8 mouse cellular contexts compared by ENCODE assay signal in the genomic region with DNA sequence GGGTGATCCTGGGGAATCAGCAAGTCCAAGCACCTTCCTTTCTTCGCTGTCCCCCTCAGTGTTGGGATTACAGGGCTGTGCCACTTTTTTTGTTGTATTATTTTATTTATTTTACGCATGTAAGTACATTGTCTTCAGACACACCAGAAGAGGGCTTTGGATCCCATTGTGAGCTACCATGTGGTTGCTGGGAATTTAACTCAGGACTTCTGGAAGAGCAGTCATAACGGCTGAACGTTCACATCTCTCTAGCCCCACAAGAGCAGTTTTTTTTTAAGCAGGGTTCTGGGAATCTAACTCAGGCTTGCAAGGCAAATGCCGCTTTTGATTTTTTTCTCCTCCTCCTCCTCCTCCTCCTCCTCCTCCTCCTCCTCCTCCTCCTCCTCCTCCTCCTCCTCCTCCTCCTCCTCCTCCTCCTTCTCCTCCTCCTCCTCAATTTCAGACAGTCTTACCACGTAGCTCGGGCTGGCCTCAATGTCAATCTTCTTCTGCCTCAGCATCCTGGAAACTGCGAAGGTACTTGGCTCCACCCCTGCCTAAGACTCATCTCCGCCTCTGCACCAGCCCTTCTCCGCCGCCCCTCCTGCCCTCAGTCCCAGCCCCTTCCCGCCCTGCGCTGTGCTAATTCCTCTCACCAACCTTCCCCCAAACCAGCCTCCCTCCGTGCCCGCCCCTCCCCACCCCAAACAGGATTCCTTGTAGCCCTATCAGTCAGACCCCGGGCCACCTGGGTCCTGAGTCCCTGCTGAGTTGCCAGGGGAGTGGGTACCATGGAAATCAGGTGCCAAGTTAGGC. TPM values are rescaled to one million over a fixed set of nuclear protein-coding genes. Genes with fewer than 3 reads are reported as not detected.
DNase-seq lines count a peak whose midpoint lies in the region; ATAC-seq and TF ChIP-seq lines count a peak whose summit lies in the region.

No protein-coding gene starts in this region.

- ATAC-seq in hematopoietic stem cell, adult 5-6 weeks (replicated peaks in 1 of 2; ENCODE audit: insufficient read depth in 1 of 2, low FRiP score in 2 of 2, low TSS enrichment in 1 of 2, low read depth in 1 of 2, poor library complexity in 2 of 2, severe bottlenecking in 2 of 2): peak; percentile 56 to 63; a peak in 3 of 4 replicates
- peak; percentile 43; the same call in 1 of the 2 replicates for ATAC-seq in megakaryocyte, adult 5-6 weeks (ENCODE audit: poor library complexity, severe bottlenecking)

- no peak for TF ChIP-seq POLR2A in brain, embryonic 14.5 days (IDR thresholded peaks at IDR 0.05; ENCODE audit: borderline replicate concordance, extremely low read depth, insufficient read depth, insufficient read length, poor library complexity, severe bottlenecking)

- H3K4me3 ChIP-seq in layer of hippocampus, adult 2 months: peak overlapping the region; percentile 52

- DNase-seq in layer of hippocampus, adult 2 months (ENCODE audit: low spot score in 2 of 2): no peak
- no peak for DNase-seq in layer of hippocampus, adult 18-20 months (ENCODE audit: low spot score in 2 of 2)
- peak; percentile 63 for DNase-seq in brain, embryonic 14.5 days (ENCODE audit: low read depth)
- peak; percentile 71 for DNase-seq in thymus, postnatal 25 days
- DNase-seq in left cerebral cortex, postnatal 25 days (ENCODE audit: low spot score in 2 of 2): no peak
- DNase-seq in kidney, postnatal 10 days: no peak

- intact Hi-C loops in left cerebral cortex, postnatal 25 days (cut with DNase I): no loop called here

- no peak for TF ChIP-seq CTCF in layer of hippocampus, adult 2 months (conservative IDR thresholded peaks at IDR 0.05)
- TF ChIP-seq CTCF in brain, embryonic 14.5 days (IDR thresholded peaks at IDR 0.05; ENCODE audit: borderline replicate concordance, extremely low read depth, insufficient read depth, insufficient read length): no peak

- peak overlapping the region; percentile 83; the same call in 1 of the 2 replicates for H3K27ac ChIP-seq in layer of hippocampus, adult 2 months

RNA-seq across cellular contexts. Expression of gene Fcho1, which starts 3.5 kb away (rescaled TPM):
- total RNA-seq in layer of hippocampus, adult 2 months (2021): 100 to 1,000 TPM; 101 to 112 TPM
- 10 to 100 TPM; 94.9 to 99.9 TPM for total RNA-seq in layer of hippocampus, adult 18-20 months (2021)
- 146 and 203 TPM in 2 replicates for polyA plus RNA-seq in brain, embryonic 14.5 days (2012; rRNA removed)
- total RNA-seq in hematopoietic stem cell, adult 5-6 weeks (2017): 90.7 and 99.4 TPM in 2 replicates
- total RNA-seq in megakaryocyte, adult 5-6 weeks (2015): 28.4 and 30.9 TPM in 2 replicates
- total RNA-seq in megakaryocyte, adult 5-6 weeks (2017): 39.6 and 41.2 TPM in 2 replicates
- total RNA-seq in left cerebral cortex, postnatal 25 days (2021): 100 to 1,000 TPM; 177 to 183 TPM

RNA-seq across cellular contexts. Expression of gene B3gnt3, which starts 27.4 kb away (rescaled TPM):
- total RNA-seq in layer of hippocampus, adult 2 months (2021): under 1 TPM; 0.72 to 0.81 TPM
- total RNA-seq in layer of hippocampus, adult 18-20 months (2021): under 1 TPM; 0.33 to 0.59 TPM
- 0.45 and 0.46 TPM in 2 replicates for polyA plus RNA-seq in brain, embryonic 14.5 days (2012; rRNA removed)
- total RNA-seq in hematopoietic stem cell, adult 5-6 weeks (2017): 1.3 TPM in 2 replicates
- 0.36 and 0.89 TPM in 2 replicates for total RNA-seq in megakaryocyte, adult 5-6 weeks (2015)
- total RNA-seq in megakaryocyte, adult 5-6 weeks (2017): 0.18 TPM in 1 of 2 replicates, not detected in the other
- total RNA-seq in left cerebral cortex, postnatal 25 days (2021): under 1 TPM; 0.34 to 0.53 TPM

RNA-seq across cellular contexts. Expression of gene Insl3, which starts 40.0 kb away (rescaled TPM):
- 1 to 10 TPM in 1 of 2 experiments, not detected in 1; 2.1 TPM for total RNA-seq in layer of hippocampus, adult 2 months (2021)
- total RNA-seq in layer of hippocampus, adult 18-20 months (2021): 1 to 10 TPM; 1.7 to 1.8 TPM
- 0.60 and 1.1 TPM in 2 replicates for polyA plus RNA-seq in brain, embryonic 14.5 days (2012; rRNA removed)
- total RNA-seq in hematopoietic stem cell, adult 5-6 weeks (2017): 6.2 and 8.9 TPM in 2 replicates
- 2.9 and 4.2 TPM in 2 replicates for total RNA-seq in megakaryocyte, adult 5-6 weeks (2015)
- total RNA-seq in megakaryocyte, adult 5-6 weeks (2017): 1.1 and 2.4 TPM in 2 replicates
- total RNA-seq in left cerebral cortex, postnatal 25 days (2021): 1 to 10 TPM; 1.3 to 1.5 TPM

RNA-seq across cellular contexts. Expression of gene Jak3, which starts 52.9 kb away (rescaled TPM):
- total RNA-seq in layer of hippocampus, adult 2 months (2021): 1 to 10 TPM; 5.3 TPM
- total RNA-seq in layer of hippocampus, adult 18-20 months (2021): 1 to 10 TPM; 3.7 to 4.4 TPM
- polyA plus RNA-seq in brain, embryonic 14.5 days (2012; rRNA removed): 3.7 and 5.1 TPM in 2 replicates
- 32.8 and 34.1 TPM in 2 replicates for total RNA-seq in hematopoietic stem cell, adult 5-6 weeks (2017)
- 4.8 and 5.0 TPM in 2 replicates for total RNA-seq in megakaryocyte, adult 5-6 weeks (2015)
- 2.6 and 5.2 TPM in 2 replicates for total RNA-seq in megakaryocyte, adult 5-6 weeks (2017)
- total RNA-seq in left cerebral cortex, postnatal 25 days (2021): 1 to 10 TPM; 3.9 to 4.8 TPM

RNA-seq across cellular contexts. Expression of gene Unc13a, which starts 57.5 kb away (rescaled TPM):
- total RNA-seq in layer of hippocampus, adult 2 months (2021): 100 to 1,000 TPM; 263 to 264 TPM
- 100 to 1,000 TPM; 226 to 246 TPM for total RNA-seq in layer of hippocampus, adult 18-20 months (2021)
- polyA plus RNA-seq in brain, embryonic 14.5 days (2012; rRNA removed): 84.9 and 86.4 TPM in 2 replicates
- total RNA-seq in hematopoietic stem cell, adult 5-6 weeks (2017): 2.6 and 3.6 TPM in 2 replicates
- total RNA-seq in megakaryocyte, adult 5-6 weeks (2015): 0.11 TPM in 1 of 2 replicates, not detected in the other
- total RNA-seq in megakaryocyte, adult 5-6 weeks (2017): 1.1 TPM in 1 of 2 replicates, not detected in the other
- total RNA-seq in left cerebral cortex, postnatal 25 days (2021): 100 to 1,000 TPM; 318 to 327 TPM

Comparison
In these comparisons a context has a peak if more than half of its experiments do, and no peak if none do; other contexts are left out.
1. DNase-seq: peak in brain, embryonic 14.5 days (single experiment) and thymus, postnatal 25 days (single experiment); none in layer of hippocampus, adult 2 months (0 of 2), layer of hippocampus, adult 18-20 months (0 of 2), left cerebral cortex, postnatal 25 days (0 of 2) and kidney, postnatal 10 days (single experiment).